Mouse (Mus musculus): ENCODE results near the gene Slc1a7.

The Slc1a7 gene

DNA sequence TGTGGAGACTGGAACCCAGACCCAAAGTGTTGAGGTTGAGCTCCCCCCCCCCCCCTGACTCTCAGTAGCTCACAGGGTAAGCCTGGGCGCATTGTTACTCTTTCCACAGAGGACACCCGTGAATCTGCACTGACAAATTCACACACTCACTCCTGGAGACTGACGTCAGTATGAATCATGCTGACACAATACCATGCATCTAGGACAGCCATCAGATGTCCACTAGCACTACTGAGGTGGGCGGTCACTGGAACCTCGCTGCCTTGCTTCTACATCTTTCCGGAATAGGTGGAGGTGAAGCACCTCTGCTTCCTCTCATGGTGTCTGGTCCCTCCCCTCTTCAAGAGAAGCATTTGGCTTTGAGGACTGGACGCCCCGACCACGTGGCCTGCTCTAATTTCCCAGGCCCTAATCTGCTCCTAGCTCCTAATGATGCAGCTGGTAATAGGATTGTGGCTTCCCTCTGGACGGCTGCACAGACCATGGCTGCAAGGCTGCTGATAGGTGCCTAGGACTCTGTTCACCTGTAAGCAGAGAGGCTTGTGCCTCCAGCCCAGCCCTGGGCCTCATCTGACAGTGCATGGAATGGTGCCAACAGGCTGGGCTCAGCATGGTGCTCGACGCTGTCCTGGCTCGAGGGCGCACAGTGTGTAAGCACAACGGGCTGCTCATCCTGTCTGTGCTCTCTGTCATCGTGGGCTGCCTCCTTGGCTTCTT is at the start of gene Slc1a7:
Gene Slc1a7, plus strand, starts transcription at position 367 of the 717 bp plus-strand sequence.
- no peak for DNase-seq (ENCODE audit: low spot score)

DNA sequence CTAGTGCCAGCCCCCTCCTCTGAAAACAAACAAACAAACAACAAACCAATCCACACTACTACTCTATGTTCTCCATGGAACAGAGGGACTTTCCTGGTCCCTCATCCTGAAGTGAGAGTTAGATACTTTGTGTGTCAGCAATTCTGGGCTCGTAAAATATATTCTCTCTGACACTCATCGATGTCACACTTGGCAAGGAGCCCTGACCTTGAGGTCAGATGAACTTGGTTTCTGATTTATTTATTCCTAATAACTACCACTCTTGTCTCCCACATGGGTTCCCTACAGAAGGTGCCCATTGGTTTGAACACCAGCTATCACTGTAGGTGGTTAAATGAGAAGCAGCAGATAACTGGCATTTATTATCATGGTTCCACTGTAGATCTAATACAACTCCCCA is 47.8 kb upstream of the Slc1a7 start:
- no peak for DNase-seq (ENCODE audit: low spot score)

DNA sequence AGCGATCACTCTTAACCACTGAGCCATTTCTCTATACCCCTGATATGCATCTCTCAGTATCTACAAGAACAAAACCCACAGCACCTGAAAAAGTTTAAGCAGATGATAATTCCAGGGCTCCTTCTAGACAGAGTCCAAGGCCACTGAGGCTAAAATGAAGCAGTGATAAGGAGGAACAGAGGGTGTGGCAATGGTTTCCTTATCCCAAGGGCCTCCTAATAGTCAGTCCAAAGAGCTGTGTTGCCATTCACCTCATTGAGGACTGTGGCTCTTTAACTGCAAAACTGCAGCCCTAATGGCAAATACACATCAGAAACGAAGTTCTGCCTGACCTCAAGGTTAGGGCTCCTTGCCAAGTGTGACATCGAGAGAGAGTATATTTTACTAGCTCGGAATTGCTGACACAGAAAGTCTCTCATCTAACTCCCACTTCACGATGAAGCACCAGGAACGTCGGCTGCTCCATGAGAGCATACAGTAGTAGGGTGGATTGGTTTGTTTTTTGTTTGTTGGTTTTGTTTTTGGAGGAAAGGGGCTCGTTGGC is 46.9 kb upstream of the Slc1a7 start:
- DNase-seq (ENCODE audit: low spot score), result peak; percentile 37

DNA sequence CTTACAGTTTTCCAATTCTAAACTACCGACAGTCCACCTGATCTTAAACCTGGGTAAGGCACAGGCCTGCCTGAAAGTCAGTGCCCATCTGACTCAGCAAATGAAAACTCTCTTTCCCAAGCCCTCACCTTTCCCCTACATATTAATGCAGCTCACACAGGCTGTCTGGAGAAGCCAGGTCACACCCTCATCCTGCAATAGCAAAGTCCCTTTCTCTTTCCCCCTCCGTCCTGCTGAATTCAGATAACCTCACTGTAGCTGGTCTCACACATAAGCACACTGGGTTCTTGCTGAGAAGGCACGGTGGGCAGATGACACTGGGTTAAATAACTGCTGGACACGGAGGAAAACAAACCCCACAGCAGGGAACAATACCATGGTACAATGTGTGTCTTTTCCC is 46.2 kb upstream of the Slc1a7 start:
- DNase-seq (ENCODE audit: low spot score), result no peak

DNA sequence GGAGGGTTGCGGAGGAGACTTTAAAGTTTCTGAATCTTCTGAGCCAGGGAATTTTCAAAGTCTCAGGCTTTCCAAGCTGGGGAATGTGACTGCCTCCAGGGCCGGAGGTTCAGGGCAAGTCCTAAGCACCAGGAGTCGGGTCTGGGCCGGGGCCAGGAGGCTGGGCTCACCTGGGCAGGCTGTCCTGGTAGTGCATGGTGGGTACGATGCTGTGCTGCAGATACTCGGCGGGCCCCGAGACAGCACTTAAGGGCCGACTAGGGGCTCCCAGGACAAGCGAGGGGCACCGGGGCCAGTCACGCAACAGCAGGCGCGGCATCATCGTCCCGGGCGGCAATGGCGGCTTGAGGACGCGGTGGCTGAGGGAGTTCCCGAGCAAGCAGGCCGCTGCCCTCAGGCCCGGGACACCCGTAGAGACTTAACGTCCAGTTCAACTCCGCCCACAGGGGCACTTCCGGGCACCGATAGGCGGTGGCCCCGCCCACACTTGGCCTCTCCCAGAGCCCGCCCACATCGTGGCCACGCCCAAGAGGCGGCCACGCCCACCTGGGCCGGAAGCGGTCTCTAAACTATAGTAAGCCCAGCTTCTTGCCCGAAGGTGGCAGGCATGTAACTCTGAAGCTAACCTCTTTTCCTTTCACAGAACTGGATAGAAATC is 44.9 kb upstream of the Slc1a7 start, which contains the start of gene Cpt2:
Gene Cpt2, minus strand, starts transcription at position 466 of the 658 bp plus-strand sequence.
- peak; percentile 94 for DNase-seq (ENCODE audit: low spot score)

DNA sequence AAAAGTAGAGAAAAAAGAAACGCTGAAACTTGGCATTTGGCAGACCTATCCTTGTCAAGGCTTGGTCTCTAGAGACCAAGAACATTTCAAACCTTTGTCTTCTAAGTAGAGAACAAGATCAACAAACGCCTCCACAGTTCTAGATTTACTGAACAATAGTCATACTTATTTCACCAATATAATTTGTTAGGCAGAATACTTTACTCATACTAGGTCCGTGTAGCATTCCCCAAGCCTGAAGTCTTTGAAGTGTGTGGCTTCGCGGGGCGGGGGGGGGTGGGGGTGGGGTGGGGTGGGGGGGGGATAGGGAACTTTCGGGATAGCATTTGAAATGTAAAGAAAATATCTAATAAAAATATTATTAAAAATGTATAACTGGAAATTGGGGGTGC is 44.3 kb upstream of the Slc1a7 start:
- DNase-seq (ENCODE audit: low spot score), result no peak

DNA sequence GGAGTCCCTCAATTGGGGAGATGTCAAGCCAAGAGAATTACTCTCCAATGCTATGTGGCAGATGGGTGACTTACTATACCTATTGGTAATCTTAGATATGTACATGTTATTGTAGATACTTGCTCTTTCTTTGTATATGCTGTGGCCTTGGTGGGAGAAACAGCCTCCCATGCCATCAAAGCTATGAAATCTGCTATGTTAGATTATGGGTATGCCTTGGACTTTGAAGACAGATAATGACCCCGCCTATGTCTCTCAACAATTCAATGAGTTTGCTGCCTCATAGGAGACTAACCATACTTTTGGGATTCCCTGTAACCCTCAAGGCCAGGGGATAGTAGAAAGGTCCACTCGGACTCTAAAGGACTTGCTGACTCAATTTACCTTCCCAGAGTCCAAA is 39.9 kb upstream of the Slc1a7 start:
- no peak for DNase-seq (ENCODE audit: low spot score)

DNA sequence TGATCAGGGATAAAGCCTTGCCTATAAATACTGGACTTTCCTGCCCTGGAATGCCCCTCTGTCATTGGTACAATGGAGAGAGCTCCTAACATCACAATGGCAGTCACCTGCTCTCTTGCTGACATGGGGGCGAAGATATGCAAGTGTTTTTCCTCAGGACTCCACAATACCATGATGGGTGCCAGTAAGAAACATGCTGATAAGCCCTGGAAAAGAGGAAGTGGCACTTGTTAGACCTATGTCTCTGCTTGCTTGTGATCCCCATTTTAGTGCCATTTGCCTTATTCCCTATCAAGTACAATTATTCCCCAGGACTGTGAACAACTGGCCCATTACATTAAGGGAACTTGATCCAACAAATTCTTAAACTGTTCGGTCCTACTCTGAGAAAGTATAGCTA is 39.4 kb upstream of the Slc1a7 start:
- no peak for DNase-seq (ENCODE audit: low spot score)

DNA sequence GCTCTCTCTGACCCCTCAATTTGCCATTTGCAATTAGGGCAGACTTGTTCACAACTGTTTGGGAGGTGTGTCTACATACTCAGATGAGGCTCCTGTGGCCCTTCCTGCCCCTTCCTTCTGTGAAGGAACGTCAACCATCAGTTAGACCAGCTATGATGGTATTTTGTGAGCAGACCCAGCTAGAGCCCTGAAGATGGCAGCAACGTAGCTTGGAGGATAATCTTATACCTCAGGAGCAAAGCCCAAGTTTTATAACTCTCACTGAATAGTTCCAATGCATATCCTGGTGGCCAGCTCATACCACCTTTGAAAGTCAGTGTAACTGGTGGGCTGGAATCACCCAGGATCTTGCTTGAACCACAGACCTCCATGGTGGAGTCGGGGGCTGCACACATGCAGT is 36.7 kb upstream of the Slc1a7 start:
- DNase-seq (ENCODE audit: low spot score), result no peak

DNA sequence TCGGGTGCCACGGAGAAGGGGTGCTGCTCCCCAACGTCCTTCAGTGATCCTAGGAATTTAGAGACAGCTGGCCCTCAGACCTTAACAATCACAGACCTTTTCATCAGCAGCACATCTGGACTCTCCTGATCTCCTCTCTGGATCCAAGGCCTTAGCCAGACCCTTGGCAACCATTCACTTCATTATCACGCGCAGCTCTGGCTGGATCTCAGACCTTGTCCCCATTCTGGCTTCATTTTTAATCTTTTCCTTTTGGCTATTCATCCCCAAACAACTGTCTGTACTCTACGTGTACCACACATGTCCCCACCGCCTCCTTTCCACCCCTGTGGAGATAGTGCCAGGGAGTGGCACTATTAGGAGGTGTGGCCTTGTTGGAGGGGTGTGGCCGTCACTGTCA is 34.9 kb upstream of the Slc1a7 start:
- DNase-seq (ENCODE audit: low spot score), result no peak

DNA sequence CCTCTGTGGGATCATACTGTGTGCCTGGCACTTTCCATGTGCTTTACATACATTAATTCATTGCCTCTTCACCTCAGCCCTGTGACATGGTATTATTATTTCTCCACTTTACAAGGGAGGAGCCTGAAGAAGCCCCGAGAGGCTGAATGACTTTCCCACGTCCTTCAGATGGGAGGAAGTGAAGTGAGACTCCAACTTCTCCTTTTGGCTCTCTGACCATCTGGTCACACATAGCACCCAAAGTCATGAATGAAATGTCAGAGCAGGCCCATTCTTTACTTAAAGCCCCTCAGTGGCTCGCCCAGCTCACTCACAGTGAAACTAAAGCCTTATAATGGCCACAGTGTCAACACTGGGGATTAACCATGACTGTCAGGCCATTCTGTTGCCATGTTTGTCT is 32.9 kb upstream of the Slc1a7 start:
- DNase-seq (ENCODE audit: low spot score), result no peak

DNA sequence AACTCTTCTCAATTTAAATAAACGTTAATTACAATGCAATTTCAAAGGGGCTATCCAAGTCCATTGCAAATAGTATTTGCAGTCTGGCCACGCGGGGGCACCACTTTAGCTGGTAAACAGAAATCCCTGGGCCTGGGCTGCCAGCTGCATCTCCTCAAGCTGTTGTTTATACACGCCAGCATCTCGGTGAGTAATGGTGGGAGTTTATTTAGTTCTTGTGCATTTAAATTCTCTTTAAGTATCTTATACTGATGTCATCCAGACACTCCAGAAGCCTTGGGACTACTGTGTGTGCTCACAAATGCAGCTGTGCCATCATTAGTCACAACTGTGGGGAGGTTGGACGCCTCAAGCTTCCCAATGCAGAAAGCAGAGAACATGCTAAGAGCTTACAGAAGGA is 30.8 kb upstream of the Slc1a7 start:
- DNase-seq (ENCODE audit: low spot score), result peak; percentile 68

DNA sequence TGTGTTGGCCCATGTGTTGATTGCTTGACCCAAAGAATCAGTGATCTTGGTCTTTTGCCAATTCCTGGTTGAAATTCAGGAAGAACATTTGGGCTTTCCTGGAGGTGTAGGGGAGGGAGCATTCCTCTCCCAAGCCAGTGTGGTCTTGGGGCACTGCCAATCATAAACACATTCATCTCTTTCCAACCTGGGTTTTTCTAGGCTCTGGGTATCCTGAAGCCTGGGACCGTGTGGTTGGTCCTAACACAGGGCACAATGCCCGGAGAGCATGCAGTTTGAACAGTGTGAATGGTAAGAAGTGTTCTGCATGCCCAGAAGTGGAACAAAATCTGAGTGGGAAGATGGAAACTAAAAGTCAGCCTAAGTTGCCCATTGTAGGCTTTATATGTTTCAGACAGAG is 30.0 kb upstream of the Slc1a7 start:
- no peak for DNase-seq (ENCODE audit: low spot score)

DNA sequence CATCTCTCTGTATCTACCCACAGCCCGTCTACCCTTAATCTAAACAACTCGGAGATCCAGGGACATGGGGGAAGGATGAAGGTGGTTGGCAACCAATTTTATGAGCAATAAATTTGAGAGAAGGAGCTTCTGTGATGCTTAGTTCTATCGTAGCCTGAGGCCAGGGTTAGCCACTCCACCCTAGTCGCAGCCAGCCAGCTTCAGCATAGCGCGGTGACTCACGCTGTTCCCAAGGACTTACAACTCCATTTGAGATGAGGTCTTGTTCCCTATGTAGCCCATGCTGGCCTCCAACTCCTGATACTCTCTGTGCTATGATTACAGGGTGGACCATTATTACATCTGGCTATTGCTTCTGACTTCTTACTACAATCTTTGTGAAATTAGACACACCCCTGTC is 25.4 kb upstream of the Slc1a7 start:
- DNase-seq (ENCODE audit: low spot score), result no peak

DNA sequence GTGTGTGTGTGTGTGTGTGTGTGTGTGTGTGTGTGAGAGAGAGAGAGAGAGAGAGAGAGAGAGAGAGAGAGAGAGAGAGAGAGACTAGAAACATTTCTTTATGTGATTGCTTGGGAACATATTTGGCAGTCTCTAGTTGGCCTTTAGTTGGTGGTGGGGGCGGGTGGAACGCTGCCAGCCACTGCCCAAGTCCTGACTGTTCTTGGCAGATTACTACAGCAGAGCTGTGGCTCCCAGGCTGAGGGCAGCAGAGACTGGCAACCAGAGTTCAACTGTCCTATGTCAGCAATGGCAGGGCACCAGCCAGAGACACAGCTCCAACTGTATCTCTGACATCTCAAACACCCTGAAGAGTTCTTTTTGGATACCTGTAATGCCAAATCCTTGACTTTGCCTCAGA is 24.0 kb upstream of the Slc1a7 start:
- no peak for DNase-seq (ENCODE audit: low spot score)

DNA sequence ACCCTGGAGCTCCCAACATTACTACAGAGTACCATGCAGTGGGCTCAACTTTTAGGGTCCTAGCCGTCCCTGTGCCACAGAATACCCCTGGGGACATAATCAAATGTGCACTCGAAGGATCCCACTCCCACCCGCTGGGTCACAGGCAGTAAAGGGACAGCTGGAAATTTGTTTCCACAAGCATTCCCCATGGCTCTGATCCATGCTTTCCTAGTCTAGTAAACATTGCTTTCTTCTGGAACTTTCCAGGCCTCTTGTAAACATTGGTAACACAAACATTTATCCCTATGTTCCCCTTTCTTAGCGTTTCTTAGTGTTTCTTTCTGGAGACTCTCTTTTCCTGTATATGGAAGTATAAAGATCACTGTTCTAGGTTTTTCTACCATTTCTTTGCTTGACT is 18.2 kb upstream of the Slc1a7 start:
- no peak for DNase-seq (ENCODE audit: low spot score)

DNA sequence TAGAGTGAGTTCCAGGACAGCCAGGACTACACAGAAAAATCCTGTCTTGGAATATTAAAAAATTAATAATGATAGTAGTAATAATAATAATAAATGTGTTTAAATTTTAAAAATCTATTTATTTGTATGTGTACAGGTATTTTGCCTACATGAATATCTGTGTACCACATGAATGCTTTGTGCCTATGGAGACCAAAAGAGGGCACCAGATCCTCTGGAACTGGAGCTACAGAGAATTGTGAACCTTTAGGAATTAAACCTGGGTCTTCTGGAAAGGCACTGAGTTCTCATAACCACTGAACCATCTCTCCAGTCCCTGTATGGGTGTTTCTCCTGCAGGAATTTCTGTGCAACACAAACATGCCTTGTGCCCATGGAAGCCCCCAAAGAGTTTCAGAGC is 15.3 kb upstream of the Slc1a7 start:
- DNase-seq (ENCODE audit: low spot score), result no peak

DNA sequence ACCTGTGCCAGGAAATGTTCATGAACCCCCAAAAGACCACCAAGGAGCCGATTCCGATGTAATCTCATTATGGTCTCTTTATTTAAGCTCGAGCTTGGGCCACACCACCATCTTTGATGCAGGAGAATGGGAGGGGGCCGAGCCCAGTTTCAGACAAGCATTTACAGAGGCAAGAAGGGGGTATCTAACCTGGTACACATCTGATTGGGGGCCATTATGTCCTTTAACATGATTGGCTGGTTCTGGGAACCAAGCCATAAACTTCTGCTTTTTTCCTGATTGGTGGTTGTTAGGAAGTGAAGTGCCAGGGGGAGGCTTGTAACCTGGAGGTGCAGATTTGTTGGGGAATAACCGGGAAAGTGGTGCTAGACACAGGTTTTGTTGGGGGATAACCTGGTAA is 12.4 kb upstream of the Slc1a7 start:
- no peak for DNase-seq (ENCODE audit: low spot score)

DNA sequence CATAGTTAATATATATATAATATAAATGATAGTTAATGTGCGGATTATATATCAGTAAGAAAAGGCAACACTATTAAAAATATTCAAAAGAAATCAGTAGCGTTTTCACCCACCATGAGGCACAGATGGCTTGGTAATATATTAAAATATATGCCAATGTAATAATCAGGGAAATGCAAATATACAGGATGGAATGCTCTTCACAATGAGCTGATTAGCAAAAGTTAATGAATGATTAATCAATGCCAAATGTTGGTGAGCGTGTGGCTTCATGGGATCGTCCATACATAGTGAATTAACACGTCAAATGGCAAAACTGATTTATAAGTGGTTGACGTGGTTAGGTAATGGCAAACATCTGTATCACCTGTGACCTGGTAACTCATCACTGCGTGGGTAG is 9.6 kb upstream of the Slc1a7 start:
- DNase-seq (ENCODE audit: low spot score), result no peak

DNA sequence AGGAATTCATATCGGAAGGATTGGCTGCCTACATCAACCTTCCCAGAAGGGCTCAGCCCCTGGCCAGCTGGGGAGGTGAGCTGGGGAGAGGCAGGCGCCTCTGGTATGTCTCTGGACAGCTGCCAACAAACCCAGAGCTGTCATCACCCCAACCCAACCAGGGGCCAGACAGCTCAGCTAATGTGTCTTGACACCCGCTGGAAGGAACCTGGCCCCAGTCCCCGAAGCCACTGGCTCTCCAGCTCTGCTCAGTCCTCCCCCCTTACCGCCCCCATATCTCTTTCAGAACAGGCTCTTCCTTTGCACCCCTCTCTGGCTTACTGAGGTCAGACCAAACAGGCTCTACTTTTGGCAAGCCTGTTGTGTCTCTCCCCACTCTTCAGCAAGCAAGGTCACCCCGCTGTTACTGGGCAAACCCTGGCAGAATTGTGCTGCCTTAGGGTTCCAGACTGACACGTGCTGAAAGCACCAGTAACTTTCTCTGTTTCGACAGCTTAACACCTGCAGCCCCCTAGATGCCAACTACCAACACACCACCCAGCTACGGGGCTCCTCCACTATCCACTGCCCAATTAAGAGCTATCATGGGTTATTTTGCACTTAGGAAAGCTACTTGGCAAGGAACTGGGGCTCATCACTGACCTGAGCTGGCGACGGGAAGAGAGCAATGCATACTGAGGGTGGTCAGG is 5.9 kb upstream of the Slc1a7 start:
- no peak for DNase-seq (ENCODE audit: low spot score)

DNA sequence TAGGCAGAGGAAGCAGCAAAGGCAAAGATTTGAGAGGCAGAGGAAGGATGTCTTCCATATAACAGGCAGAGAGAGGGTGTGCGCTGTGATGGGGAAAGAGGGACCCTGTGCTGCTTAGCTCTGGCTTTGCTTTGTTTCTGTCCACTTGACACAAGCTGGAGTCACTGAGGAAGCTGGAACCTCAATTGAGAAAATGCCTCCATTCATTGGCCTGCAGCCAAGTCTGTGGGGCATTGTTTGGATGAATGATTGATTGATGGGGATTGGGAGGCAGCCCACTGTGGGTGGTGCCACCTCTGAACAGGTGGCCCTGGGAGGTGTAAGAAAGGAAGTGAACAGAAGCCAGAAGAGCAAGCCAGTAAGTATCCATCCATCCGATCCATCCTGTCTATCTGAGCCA is 5.3 kb upstream of the Slc1a7 start:
- DNase-seq (ENCODE audit: low spot score), result peak; percentile 41

DNA sequence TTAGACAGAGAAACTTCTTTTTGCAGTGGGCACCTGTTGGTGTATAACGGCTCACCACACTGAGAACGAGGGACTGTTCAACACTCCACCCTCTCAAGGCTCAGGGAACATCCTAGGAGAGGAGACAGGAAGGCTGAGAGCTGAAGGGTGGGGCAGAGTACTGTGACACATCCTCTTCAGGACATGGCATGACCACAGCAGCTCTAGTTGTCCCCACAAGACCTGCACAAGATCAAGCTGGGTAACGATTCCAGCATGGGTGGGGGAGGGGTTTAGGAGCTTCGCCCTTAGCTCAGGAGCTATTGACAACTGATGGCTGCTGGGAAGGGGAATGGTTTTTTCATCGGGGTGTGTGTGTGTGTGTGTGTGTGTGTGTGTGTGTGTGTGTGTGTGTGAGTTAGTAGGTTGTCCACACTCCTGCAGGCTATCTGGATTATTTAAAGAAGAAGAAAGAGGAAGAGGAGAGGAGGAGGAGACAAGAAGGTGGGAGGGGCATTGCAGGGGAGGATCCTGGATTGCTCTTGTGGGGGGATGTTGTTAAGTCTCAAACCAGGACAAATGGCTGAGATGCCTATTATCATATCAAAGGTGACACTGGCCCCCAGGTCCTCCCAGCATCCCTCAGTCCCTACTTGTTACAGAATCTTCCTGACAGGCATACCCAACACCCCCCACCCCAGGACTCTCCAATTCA is 1.6 kb upstream of the Slc1a7 start:
- no peak for DNase-seq (ENCODE audit: low spot score)

DNA sequence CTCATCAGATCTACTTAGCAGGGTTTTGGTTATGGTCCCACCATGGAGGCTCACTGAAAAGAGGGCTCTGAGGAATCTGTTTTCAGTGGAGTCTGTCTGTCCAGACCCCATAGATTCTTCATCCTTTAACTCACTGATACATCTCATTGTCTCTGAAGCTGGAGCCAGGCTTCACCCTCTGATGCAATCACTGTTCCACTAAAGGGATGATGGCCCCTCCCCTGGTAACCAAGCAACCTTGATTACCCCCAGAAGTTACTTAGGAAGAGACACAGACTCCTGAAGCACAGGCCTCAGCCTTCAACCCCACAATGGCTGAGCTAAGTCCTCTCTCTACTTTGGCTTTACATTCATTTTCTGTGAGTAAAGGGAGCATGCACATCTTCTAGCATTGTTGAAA is 1.6 kb downstream of the Slc1a7 start:
- no peak for DNase-seq (ENCODE audit: low spot score)

All from ovary, postnatal 14 days (tissue).